In genomic region chr1:185283247-185283646, GRCm38 (mm10) we compare ENCODE assay signal across 10 mouse cellular contexts.
"Had no signal": no experiment of that assay in that cellular context is flagged by ENCODE, and none has a peak within 500 bp of the region (broad histone marks: within the 10 kb centered on the region; RNA-seq: fewer than 3 reads in every experiment).

No protein-coding gene starts in this region.

- H3K4me3 ChIP-seq: layer of hippocampus, adult 2 months; limb, embryonic 13.5 days; midbrain, embryonic 12.5 days; neural tube, embryonic 15.5 days; stomach, embryonic 15.5 days had no signal

- H3K27ac ChIP-seq: hindbrain, postnatal 0 days; layer of hippocampus, adult 2 months; limb, embryonic 13.5 days; liver, embryonic 14.5 days; midbrain, embryonic 12.5 days; neural tube, embryonic 15.5 days; stomach, embryonic 15.5 days had no signal

- H3K9me3 ChIP-seq: limb, embryonic 13.5 days; midbrain, embryonic 12.5 days; neural tube, embryonic 15.5 days; stomach, embryonic 15.5 days had no signal

- H3K9ac ChIP-seq: limb, embryonic 13.5 days; liver, embryonic 14.5 days; midbrain, embryonic 12.5 days; neural tube, embryonic 15.5 days; stomach, embryonic 15.5 days had no signal

- H3K4me2 ChIP-seq: limb, embryonic 13.5 days; midbrain, embryonic 12.5 days; neural tube, embryonic 15.5 days; stomach, embryonic 15.5 days had no signal

- H3K27me3 ChIP-seq: limb, embryonic 13.5 days; midbrain, embryonic 12.5 days; neural tube, embryonic 15.5 days; stomach, embryonic 15.5 days had no signal

- ATAC-seq: hindbrain, postnatal 0 days; midbrain, embryonic 16.5 days had no signal

- DNase-seq: right cerebral cortex, postnatal 4 days; thymus, postnatal 4 days had no signal

- H3K4me1 ChIP-seq: limb, embryonic 13.5 days; midbrain, embryonic 12.5 days; stomach, embryonic 15.5 days had no signal
